Mouse (Mus musculus): ENCODE results near the gene Olfr872.

GRCm38 (mm10) chr9:20237378-20237777, 459 bp downstream of the Olfr872 start:
- no peak for TF ChIP-seq CTCF (IDR thresholded peaks at IDR 0.05; ENCODE audit: low read depth)
- TF ChIP-seq EP300 (IDR thresholded peaks at IDR 0.05; ENCODE audit: low read depth), result no peak

All from heart, postnatal 0 days (tissue).